17 mouse cellular contexts compared by ENCODE assay signal in the genomic region with DNA sequence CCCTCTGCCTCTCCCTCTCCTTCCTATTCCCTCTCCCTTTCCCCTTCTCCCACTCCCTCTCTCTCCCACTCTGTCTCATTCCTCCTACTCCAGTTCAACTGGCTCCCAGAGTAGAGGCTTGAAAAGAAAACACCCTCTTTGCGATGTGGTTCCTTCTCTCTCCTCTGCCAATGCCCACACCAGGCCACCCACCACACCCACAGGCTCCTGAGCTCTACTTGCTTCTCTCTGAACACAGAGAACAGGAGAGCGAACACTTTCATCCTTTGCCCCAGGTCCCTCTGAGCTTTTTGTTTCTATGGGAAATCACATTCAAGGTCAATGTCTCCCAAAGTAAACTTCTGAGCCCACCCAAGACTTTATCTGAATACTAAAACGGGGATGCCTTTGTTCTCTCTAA.
DNase-seq lines count a peak whose midpoint lies in the region; ATAC-seq and TF ChIP-seq lines count a peak whose summit lies in the region.
"Had no signal": no experiment of that assay in that cellular context is flagged by ENCODE, and none has a peak within 500 bp of the region (broad histone marks: within the 10 kb centered on the region; RNA-seq: fewer than 3 reads in every experiment).

No protein-coding gene starts in this region.

- ATAC-seq in hindbrain, postnatal 0 days, result no peak
- ATAC-seq in midbrain, postnatal 0 days (ENCODE audit: low FRiP score), result no peak
- ATAC-seq in neural tube, embryonic 15.5 days (ENCODE audit: low FRiP score), result no peak
- ATAC-seq: forebrain, postnatal 0 days had no signal

- no peaks in the 10 kb centered on the region for H3K36me3 ChIP-seq in hindbrain, embryonic 10.5 days
- H3K36me3 ChIP-seq in hindbrain, postnatal 0 days (ENCODE audit: insufficient read depth, low read length), result no peaks in the 10 kb centered on the region
- H3K36me3 ChIP-seq in midbrain, embryonic 10.5 days, result no peaks in the 10 kb centered on the region
- no peaks in the 10 kb centered on the region for H3K36me3 ChIP-seq in midbrain, postnatal 0 days (ENCODE audit: insufficient read depth, low read length)
- H3K36me3 ChIP-seq in neural tube, embryonic 15.5 days, result no peaks in the 10 kb centered on the region
- H3K36me3 ChIP-seq: embryonic facial prominence, embryonic 10.5 days; heart, embryonic 13.5 days had no signal

- peaks cover 96% of the 10 kb centered on the region for H3K27me3 ChIP-seq in hindbrain, embryonic 10.5 days (ENCODE audit: insufficient read depth, poor library complexity, severe bottlenecking)
- H3K27me3 ChIP-seq in hindbrain, postnatal 0 days (ENCODE audit: insufficient read depth, low read length), result peaks cover 19% of the 10 kb centered on the region; the same call in 1 of the 2 replicates
- peaks cover 98% of the 10 kb centered on the region for H3K27me3 ChIP-seq in midbrain, embryonic 10.5 days (ENCODE audit: low read depth, poor library complexity, severe bottlenecking)
- H3K27me3 ChIP-seq in midbrain, postnatal 0 days (ENCODE audit: insufficient read depth, low read length), result peaks cover 18% of the 10 kb centered on the region
- peaks cover 63% of the 10 kb centered on the region for H3K27me3 ChIP-seq in neural tube, embryonic 15.5 days (replicated peaks)

- peak overlapping the region; percentile 50; the same call in 1 of the 2 replicates for H3K4me3 ChIP-seq in hindbrain, embryonic 10.5 days
- H3K4me3 ChIP-seq in hindbrain, postnatal 0 days (ENCODE audit: low read length), result no peak overlapping the region
- 0 out of 2 replicates have a peak overlapping the region, but pooled peaks have one; percentile 46 for H3K4me3 ChIP-seq in midbrain, embryonic 10.5 days
- H3K4me3 ChIP-seq in midbrain, postnatal 0 days (ENCODE audit: low read depth, low read length), result no peak overlapping the region
- H3K4me3 ChIP-seq in neural tube, embryonic 15.5 days (replicated peaks), result no peak overlapping the region
- H3K4me3 ChIP-seq: forebrain, embryonic 13.5 days; heart, embryonic 13.5 days had no signal

- peak; percentile 11 for DNase-seq in hindbrain, embryonic 10.5 days (ENCODE audit: low spot score)
- DNase-seq in hindbrain, postnatal 0 days (ENCODE audit: low spot score), result no peak
- peak; percentile 40 for DNase-seq in midbrain, embryonic 10.5 days (ENCODE audit: low spot score)
- no peak for DNase-seq in midbrain, postnatal 0 days (ENCODE audit: low spot score)
- DNase-seq in neural tube, embryonic 10.5 days (ENCODE audit: extremely low spot score, low spot score), result peak; percentile 20
- DNase-seq in yolk sac, embryonic 10.5 days (ENCODE audit: low spot score), result no peak
- DNase-seq: adrenal gland, adult 2 months; adrenal gland, postnatal 25 days; cerebellum, adult 2 months; forebrain, postnatal 0 days; gastrocnemius, postnatal 14 days; heart, postnatal 36 days had no signal

- H3K9me3 ChIP-seq in hindbrain, embryonic 10.5 days, result no peaks in the 10 kb centered on the region
- H3K9me3 ChIP-seq in hindbrain, postnatal 0 days (ENCODE audit: low read length), result no peaks in the 10 kb centered on the region
- H3K9me3 ChIP-seq in midbrain, embryonic 10.5 days (replicated peaks), result peaks cover 9% of the 10 kb centered on the region; the same call in 1 of the 2 replicates
- no peaks in the 10 kb centered on the region for H3K9me3 ChIP-seq in midbrain, postnatal 0 days (ENCODE audit: low read length)
- no peaks in the 10 kb centered on the region for H3K9me3 ChIP-seq in neural tube, embryonic 15.5 days (replicated peaks)
- H3K9me3 ChIP-seq: embryonic facial prominence, embryonic 10.5 days; forebrain, embryonic 13.5 days; heart, embryonic 13.5 days had no signal

- no peak overlapping the region for H3K4me2 ChIP-seq in hindbrain, postnatal 0 days (ENCODE audit: low read depth, low read length)
- H3K4me2 ChIP-seq in midbrain, postnatal 0 days (ENCODE audit: low read depth, low read length, poor library complexity, severe bottlenecking), result no peak overlapping the region
- no peak overlapping the region for H3K4me2 ChIP-seq in neural tube, embryonic 15.5 days
- H3K4me2 ChIP-seq: forebrain, embryonic 13.5 days; heart, embryonic 13.5 days; hindbrain, embryonic 14.5 days had no signal

- 0% methylated on average over 3 of the region's 3 CpGs for WGBS in hindbrain, embryonic 10.5 days
- 14% methylated on average over 3 of the region's 3 CpGs for WGBS in hindbrain, postnatal 0 days
- 2% methylated on average over 3 of the region's 3 CpGs for WGBS in midbrain, embryonic 10.5 days
- 12% methylated on average over 3 of the region's 3 CpGs for WGBS in midbrain, postnatal 0 days
- 6% methylated on average over 3 of the region's 3 CpGs for WGBS in neural tube, embryonic 15.5 days

- no peak for TF ChIP-seq CTCF in hindbrain, postnatal 0 days (IDR thresholded peaks at IDR 0.05; ENCODE audit: low read depth)
- TF ChIP-seq CTCF in midbrain, postnatal 0 days (IDR thresholded peaks at IDR 0.05), result no peak

- H3K9ac ChIP-seq in hindbrain, postnatal 0 days (replicated peaks; ENCODE audit: low read length), result no peak overlapping the region
- no peak overlapping the region for H3K9ac ChIP-seq in midbrain, postnatal 0 days (replicated peaks; ENCODE audit: low read length, poor library complexity, severe bottlenecking)
- no peak overlapping the region for H3K9ac ChIP-seq in neural tube, embryonic 15.5 days (replicated peaks)
- H3K9ac ChIP-seq: forebrain, embryonic 13.5 days; forebrain, postnatal 0 days; heart, embryonic 13.5 days; hindbrain, embryonic 14.5 days had no signal

- H3K27ac ChIP-seq in hindbrain, embryonic 10.5 days, result peak overlapping the region; percentile 88
- no peak overlapping the region for H3K27ac ChIP-seq in hindbrain, postnatal 0 days
- H3K27ac ChIP-seq in midbrain, embryonic 10.5 days (replicated peaks), result peak overlapping the region; percentile 87
- no peak overlapping the region for H3K27ac ChIP-seq in midbrain, postnatal 0 days (ENCODE audit: low read depth, low read length)
- no peak overlapping the region for H3K27ac ChIP-seq in neural tube, embryonic 15.5 days (replicated peaks)
- H3K27ac ChIP-seq: embryonic facial prominence, embryonic 10.5 days; forebrain, embryonic 13.5 days; heart, embryonic 13.5 days; hindbrain, embryonic 14.5 days had no signal

- peaks cover 25% of the 10 kb centered on the region for H3K4me1 ChIP-seq in hindbrain, embryonic 10.5 days (replicated peaks)
- no peaks in the 10 kb centered on the region for H3K4me1 ChIP-seq in hindbrain, postnatal 0 days (ENCODE audit: insufficient read depth, low read length)
- peaks cover 28% of the 10 kb centered on the region for H3K4me1 ChIP-seq in midbrain, embryonic 10.5 days
- H3K4me1 ChIP-seq in midbrain, postnatal 0 days (ENCODE audit: insufficient read depth, low read length), result no peaks in the 10 kb centered on the region
- H3K4me1 ChIP-seq in neural tube, embryonic 15.5 days, result peaks cover 6% of the 10 kb centered on the region

Comparison
In these comparisons a context has a peak if more than half of its experiments do, and no peak if none do; other contexts are left out.
1. DNase-seq: peak in hindbrain, embryonic 10.5 days (single experiment), midbrain, embryonic 10.5 days (single experiment) and neural tube, embryonic 10.5 days (single experiment); none in hindbrain, postnatal 0 days (single experiment), midbrain, postnatal 0 days (single experiment) and yolk sac, embryonic 10.5 days (single experiment).
2. H3K27ac ChIP-seq: peak in hindbrain, embryonic 10.5 days (single experiment) and midbrain, embryonic 10.5 days (single experiment); none in hindbrain, postnatal 0 days (single experiment), midbrain, postnatal 0 days (single experiment) and neural tube, embryonic 15.5 days (single experiment).
3. H3K4me3 ChIP-seq: peak in hindbrain, embryonic 10.5 days (single experiment) and midbrain, embryonic 10.5 days (single experiment); none in hindbrain, postnatal 0 days (single experiment), midbrain, postnatal 0 days (single experiment) and neural tube, embryonic 15.5 days (single experiment).